Mouse (Mus musculus): ENCODE data around the gene Zfp292.
A peak's percentile ranks its signal among the peaks of the same experiment; 100 is the strongest.
"Not testable (repeated sequence)": the region's sequence is repeated elsewhere in the genome, so short reads cannot be mapped to it uniquely, and the experiment has no call there.

The Zfp292 gene

GRCm38 (mm10) chr4:34882818-34883217 lies at the start of gene Zfp292:
Gene Zfp292 (minus strand): TSS chr4:34882960.
- peak; percentile 85 for DNase-seq (ENCODE audit: low spot score)

GRCm38 (mm10) chr4:34928386-34928785 lies 45.6 kb upstream of the Zfp292 start:
- DNase-seq (ENCODE audit: low spot score): not testable (repeated sequence)

GRCm38 (mm10) chr4:34922177-34922870 lies 39.6 kb upstream of the Zfp292 start:
- peak; percentile 31 for DNase-seq (ENCODE audit: low spot score)

DNA sequence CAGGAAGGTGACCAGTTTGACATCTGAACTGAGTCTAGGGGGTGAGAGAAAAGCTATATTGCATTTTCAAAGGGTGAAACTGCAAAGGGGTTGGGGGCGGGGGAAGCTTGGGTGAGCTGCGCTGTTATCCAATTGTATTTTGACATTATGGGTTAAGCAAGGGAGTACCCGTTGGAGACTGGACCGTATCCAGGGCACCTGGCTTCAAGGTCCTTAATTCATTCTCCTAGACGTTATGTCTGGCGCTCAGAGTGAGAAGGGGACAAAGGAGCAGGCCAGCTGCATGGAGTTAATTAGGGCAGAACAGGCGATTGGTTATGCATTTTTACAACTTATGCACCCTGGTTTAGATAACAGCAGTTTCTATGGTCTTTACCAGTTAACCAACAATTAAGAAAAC lies 34.6 kb upstream of the Zfp292 start:
- DNase-seq (ENCODE audit: low spot score): no peak

DNA sequence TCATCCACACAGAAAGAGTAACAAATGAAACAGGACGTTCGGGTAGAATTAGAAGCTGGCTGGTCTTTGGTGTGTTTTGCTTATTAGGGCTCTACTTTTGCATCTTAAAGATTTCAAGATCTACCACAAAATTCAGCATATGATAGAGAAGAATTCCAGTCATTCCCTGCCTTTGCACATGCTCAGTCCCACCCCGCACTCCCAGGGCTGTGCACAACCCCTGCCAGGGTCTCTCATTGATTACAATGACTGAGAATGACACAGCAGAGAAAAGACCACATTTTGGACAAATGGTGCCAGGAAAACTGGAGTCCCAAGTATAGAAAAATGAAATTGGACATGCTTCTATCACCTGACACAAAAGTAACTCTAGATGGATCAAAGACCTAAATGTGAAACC lies 29.4 kb upstream of the Zfp292 start:
- no peak for DNase-seq (ENCODE audit: low spot score)

- DNase-seq (ENCODE audit: low spot score): no peak
Measured at GRCm38 (mm10) chr4:34911401-34911800, 28.6 kb upstream of the Zfp292 start.

DNA sequence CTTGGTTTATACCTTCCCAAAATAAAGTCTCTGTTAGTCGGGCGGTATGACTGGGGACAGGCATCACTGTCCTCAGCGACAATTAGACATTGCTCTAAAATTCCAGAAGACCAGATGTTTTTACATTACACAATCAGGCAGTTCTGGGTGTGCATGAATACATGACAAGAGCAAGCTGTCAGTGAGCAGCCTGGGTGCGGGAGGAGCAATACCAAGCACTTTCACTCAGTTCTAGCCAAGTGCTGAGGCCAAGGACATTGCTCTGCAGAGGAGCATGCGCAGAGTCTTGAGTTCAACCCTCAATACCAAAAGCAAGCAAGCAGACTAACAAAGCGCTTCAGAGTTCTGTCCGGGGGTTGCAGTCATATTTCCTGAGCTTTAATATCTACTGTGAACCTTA lies 25.4 kb upstream of the Zfp292 start:
- no peak for DNase-seq (ENCODE audit: low spot score)

GRCm38 (mm10) chr4:34907026-34907425 lies 24.3 kb upstream of the Zfp292 start:
- DNase-seq (ENCODE audit: low spot score): no peak

GRCm38 (mm10) chr4:34906151-34906550 lies 23.4 kb upstream of the Zfp292 start:
- no peak for DNase-seq (ENCODE audit: low spot score)

DNA sequence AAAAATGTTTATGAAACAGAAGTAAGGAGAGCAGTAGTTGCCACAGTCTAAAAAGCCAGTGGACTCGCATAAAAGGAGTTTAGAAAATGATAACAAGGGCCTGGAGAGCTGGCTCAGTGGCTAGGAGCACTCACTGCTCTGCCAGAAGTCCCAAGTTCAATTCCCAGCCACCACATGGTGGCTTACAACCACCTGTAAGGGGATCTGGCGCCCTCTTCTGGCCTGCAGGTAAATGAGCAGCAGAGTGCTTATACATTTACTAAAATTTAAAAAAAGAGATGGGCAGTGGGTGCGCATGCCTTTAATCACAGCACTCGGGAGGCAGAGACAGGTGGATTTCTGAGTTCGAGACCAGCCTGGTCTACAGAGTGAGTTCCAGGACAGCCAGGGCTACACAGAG lies 22.6 kb upstream of the Zfp292 start:
- peak; percentile 22 for DNase-seq (ENCODE audit: low spot score)

DNA sequence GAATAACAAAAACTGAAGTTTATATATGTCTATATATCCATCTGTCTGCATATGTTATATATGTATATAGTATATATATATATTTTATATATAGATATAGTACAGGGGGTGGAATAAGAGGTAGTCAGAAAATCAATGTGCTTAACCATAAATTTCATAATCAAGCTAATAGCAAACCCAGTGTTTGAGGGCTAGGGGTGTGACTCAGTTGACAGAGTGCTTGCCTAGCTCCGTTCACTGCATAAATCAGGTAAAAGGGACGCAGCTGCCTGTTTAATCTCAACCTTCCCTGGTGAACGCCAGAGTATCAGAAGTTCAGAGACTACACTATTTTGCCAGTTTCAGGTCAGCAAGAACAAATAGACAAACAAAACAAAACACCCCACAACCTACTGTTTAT lies 18.8 kb upstream of the Zfp292 start:
- DNase-seq (ENCODE audit: low spot score): not testable (repeated sequence)

DNA sequence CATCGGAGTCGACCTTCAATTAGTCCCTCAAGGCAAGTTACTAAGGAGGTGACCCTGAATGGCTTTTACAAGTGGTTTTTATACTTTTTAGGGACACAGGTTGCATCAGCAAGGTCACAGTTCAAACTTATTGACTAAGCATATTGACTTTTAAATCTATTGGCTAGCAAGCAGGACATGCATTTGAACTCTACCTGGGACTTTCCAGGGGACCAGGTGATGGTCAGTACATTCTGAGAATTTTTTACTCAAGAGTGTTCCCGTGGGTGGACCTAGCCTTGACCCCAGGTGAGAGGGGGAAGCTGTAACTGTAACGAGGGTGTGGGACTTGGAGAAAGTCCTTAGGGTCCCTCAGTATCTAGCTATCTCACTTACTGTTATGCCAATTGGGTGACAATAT lies 18.4 kb upstream of the Zfp292 start:
- no peak for DNase-seq (ENCODE audit: low spot score)

DNA sequence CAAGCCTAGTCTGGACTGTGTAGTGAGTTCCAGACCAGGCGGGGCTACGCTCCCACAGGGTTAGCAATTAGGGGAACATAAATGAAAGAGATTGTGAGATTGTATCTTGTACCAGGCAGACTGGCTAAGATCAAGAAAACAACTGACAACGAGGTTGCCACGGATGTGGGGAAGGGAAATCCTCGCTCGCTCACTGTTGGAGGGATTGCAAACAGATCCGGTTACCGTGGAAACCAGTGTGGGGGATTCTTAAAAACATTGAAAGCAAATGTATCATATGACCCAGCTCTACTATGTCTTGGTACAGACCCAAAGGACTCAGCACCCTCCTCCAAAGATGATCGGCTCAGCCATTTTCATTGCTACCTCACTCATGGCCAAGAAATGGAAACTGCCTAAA lies 17.4 kb upstream of the Zfp292 start:
- no peak for DNase-seq (ENCODE audit: low spot score)

- no peak for DNase-seq (ENCODE audit: low spot score)
Measured at GRCm38 (mm10) chr4:34899322-34899721, 16.6 kb upstream of the Zfp292 start.

DNA sequence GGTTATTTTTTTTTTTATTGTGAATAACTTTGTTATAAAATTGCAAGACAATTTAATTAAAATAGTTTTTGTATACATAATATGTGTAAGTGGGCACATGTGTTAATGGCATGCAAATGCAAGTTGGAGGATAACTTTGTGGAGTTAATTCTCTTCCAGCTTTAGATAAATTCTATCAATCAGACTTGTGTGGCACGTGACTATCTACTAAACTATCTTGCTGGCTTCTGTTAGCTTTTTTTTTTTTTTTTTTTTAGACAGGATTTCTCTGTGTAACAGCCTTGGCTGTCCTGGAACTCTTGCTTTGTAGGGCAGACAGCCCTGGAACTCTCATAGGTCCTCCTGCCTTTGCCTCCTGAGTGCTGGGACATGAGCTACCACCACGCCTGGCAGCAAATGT lies 15.7 kb upstream of the Zfp292 start:
- no peak for DNase-seq (ENCODE audit: low spot score)

- DNase-seq (ENCODE audit: low spot score): no peak
Measured at GRCm38 (mm10) chr4:34893479-34893878, 10.7 kb upstream of the Zfp292 start, which contains the start of gene Cga. Gene Cga (plus strand): TSS chr4:34893779.

DNA sequence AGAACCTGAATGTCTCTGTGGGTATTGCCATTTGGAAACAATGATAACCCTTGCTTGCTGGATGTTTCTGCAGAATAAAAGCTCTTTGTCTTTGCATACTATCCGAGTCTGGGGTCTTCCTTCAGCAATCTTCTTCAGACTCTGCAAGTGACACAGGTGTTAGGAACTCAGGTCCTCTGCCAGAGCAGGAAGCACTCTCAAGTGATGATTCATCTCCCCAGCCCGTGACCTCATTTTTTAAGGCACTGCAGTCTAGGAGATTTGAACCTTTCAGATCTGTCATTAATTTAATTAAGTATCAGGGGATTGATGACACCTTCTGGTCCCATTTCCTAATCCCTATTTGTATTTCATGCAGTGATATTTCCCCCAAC lies 7.0 kb upstream of the Zfp292 start:
- DNase-seq (ENCODE audit: low spot score): no peak

DNA sequence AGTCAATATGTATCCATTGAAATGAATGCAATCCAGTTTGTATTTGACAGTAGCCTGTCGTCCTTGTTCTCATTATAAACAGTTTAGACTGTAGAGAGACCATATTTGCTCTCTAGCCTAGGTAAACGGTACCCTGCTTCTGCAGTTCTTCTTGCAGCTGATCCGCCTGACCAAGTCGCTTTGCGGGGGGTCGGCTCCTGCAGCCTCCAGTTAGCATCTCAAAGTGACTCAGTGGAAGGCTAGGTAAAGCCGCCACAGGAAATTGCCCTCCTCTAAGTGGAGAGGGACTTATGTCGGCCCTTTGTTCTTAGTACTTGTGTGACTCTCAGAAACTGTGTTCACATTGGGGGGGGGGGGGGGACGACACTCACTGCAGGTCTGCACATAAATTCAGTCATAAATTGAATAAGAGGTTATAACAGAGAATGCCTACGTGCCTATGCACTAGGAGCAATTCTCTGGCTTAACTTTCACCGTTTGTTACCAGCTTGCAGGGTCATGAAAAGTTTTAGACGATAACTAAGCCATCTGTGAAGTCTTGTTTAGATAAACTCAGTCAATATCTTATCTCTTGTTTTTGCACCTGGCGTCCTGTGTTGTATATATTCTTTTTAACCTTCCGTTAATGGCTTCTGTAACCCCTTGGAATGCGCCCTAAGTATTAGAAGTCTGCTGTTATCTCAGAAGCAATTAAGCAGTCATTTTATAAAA lies 6.5 kb upstream of the Zfp292 start:
- DNase-seq (ENCODE audit: low spot score): peak; percentile 13

GRCm38 (mm10) chr4:34887295-34887694 lies 4.5 kb upstream of the Zfp292 start:
- no peak for DNase-seq (ENCODE audit: low spot score)

DNA sequence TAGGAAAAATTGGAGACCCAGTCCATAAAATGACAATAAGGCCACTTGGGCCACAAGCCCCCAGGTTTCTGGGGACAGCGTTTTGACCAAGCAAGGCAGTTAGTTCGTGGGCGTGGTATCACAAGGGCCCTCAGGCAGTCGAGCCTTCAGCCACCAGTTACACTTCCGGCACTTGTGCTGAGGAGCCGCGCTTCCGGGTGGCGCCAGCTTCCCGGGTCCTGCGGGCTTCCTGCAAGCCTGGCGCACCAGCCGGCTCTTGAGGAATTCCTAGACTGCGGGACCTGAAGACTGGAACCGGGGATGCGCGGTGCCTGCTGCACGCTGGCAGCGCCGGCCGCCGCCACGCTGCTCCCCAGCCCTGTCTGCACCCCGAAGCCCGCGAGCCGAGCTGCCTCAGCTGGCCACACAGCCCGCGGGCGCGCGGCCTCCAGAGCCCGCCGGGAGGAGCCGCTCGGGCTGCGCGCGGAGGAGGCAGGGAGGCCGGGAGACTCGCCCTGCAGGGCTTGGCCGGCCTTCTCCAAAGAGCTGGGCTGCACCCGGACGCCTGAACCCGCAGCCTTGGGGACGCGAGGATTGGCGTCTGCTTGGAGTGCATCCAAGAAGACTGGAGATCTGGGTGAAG lies 3.8 kb upstream of the Zfp292 start:
- peak; percentile 80 for DNase-seq (ENCODE audit: low spot score)

DNA sequence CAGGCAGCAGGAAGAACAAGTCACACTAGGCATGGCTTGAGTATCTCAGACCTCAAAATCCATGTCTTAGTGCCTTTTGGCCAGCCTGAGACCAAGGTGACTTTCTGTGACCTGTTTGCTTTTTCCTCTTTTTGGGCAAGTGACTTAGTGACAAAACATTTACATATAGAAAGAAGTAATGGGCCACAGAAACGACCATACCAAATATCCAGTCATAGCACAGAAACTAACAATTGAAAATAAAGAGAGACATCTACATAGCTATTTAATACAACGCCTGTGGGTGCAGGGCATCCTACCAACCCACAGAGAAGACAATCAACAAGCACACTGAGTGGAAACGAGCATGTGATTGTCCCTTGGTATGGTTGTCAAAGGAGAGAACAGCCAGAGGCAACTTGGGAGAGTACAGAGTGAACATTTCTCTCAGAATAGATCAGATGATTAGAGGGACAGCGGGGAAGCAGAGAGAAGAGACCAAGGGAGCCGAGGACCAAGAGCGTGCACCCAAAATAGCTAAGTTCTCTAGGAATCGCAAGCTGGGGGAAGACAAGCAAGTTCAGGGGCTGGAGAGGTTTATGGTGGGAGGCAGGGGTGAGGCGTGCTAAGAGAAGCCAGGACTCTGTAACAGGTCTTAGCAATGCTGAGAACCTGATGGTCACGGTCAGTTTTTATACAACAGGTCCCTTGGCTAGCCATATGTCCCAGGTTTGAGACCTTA lies 3.0 kb upstream of the Zfp292 start:
- no peak for DNase-seq (ENCODE audit: low spot score)

DNA sequence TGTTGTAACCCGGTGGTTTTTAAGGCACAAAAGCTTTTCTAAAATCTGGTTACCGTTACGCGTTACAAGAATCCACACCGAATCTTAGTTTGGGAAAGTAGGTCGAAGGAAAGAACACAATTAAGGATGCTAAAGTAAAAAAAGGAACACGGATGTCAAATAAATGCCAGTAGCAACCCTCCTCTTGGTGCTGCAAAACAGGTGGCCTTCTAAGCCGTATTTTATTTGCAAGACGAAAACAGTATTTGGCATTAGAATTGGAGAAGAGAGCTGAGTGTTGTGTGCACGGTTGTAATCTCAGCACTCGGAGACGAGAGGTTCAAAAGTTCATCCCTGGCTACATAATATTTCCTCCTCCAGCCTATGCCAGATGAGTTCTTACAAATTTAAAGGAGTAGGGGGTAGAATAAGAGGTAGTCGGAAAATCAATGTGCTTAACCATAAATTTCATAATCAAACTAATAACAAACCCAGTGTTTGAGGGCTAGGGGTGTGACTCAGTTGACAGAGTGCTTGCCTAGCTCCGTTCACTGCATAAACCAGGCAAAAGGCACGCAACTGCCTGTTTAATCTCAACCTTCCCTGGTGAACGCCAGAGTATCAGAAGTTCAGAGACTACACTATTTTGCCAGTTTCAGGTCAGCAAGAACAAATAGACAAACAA lies 738 bp upstream of the Zfp292 start:
- no peak for DNase-seq (ENCODE audit: low spot score)

All from c-Kit-positive CD71-positive TER-119-positive erythroid progenitor cells, embryonic 14.5 days (primary cell).